Mouse (Mus musculus) bone marrow, adult 2 months (tissue): ENCODE measurements around the gene Peak1.

Experiments
- CTCF ChIP-seq: fragments of 200-500 bp; IDR thresholded peaks from 2 replicates; pipeline ENCODE4 v1.5.1; 2011; ENCODE audit warnings: low read length, control low read depth; ENCODE audit not compliant: control insufficient read depth, insufficient read depth
- POLR2A ChIP-seq: fragments of 200-500 bp; IDR thresholded peaks from 2 replicates; pipeline ENCODE4 v1.6.1; 2011; ENCODE audit warnings: low read depth, mild to moderate bottlenecking, control low read depth, low read length, borderline replicate concordance; ENCODE audit not compliant: control insufficient read depth

- no peak for TF ChIP-seq POLR2A
- TF ChIP-seq CTCF = no peak
Observed at GRCm38 (mm10) chr9:56230906-56231305, 187.0 kb downstream of the Peak1 start.
